Mouse (Mus musculus) monocyte, adult 2 months (primary cell): ENCODE results near the gene Rsg1.

Experiments
- DNase-seq, 2 experiments: peaks; one replicate each; pipeline ENCODE4 v3.0.0; 2022; ENCODE audit warnings: low spot score in 2 of 2, low read depth in 1 of 2

Gene Rsg1

GRCm38 (mm10) chr4:141213770-141214336 lies at the start of gene Rsg1:
Rsg1 (plus strand) TSS chr4:141213956.
- peak; percentile 78 to 83 for DNase-seq

DNA sequence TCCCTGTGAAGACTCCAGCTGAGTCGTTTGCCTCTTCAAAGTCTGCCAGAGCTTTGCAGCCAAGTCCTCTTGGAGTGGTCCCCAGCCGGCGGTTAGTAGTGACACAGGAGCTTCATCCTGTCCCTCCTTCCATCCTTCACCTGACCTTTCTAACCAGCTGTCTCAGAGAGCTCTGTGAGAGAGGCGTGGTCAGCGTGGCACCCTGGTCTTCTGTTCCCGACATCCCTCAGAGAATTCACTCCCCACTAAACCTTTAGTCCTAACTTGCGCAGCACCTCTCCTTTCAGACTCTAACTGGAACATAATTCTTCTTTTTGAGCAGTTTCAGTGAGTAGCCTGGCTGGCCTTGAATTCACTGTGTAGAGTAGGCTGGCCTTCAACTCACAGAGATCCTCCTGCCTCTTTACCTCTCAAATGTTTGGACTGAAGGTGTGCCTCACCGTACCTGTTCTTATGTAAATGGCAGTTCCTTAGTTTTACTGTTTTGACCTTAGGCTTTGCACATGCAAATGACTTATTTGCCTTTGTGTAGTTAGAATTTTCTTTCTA lies 47.9 kb upstream of the Rsg1 start:
- DNase-seq = no peak

DNA sequence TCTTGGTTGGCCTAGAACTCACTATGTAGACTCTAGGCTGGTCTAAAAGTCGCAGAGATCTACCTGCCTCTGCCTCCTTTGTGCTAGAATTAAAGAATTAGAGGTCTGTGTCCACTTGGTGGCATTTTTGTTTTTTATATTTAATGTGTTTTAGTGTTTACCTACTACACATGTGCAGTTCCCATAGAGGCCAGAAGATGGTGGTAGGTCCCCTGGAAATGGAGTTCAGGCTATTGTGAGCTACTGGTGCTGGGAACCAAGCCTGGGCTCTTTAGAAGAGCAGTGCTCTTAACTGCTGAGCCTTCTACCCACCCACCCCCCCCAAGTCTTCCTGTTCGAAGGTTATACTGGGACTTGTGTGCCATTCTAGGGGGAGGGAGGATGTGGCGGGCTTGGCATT lies 46.6 kb upstream of the Rsg1 start:
- no peak for DNase-seq

- DNase-seq = no peak
Measured at GRCm38 (mm10) chr4:141172121-141172520, 41.6 kb upstream of the Rsg1 start.

DNA sequence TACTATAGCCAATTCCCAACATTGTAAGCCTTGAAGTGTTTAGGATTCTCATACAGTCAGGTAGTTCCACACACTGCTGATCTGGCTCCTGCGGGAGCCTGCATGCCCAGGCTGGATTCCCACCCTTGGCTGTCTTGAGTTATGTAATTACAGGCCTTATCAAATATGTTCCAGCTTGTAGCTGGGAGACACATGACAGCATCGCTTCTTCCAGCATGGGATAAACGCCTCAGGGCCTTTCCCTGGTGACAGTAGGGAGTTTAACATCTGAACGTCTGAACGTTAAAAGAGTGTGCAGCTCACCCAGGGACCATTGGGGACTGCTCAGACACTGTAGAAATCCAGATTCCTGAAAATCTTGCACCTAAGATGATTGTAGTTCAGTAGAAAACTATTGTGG lies 38.0 kb upstream of the Rsg1 start:
- DNase-seq = no peak

DNA sequence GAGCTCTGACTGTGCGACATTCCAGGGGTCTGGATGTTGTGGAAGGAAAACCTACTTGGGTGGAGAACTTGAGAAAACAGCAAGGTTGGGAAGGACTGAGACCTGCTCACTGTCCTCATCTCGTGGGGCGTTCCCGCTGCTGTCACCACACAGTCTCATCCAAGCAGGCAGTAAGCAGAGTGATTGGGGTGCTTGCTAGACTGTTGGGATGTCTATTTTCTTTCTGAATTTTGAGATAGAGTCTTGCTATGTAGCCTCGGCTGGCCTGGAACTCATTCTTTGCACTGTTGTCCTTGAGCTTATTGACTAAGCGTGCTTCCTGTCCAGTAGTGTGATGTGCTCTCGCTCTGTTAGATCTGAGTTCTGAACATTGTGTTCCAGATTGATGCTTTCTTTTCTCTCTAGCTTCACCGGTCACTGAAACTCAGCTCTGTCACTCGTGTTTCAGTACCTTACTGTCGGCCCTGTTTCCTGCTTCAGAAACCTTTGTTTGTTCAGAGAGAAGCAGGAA lies 37.4 kb upstream of the Rsg1 start:
- no peak for DNase-seq

GRCm38 (mm10) chr4:141178500-141178899 lies 35.3 kb upstream of the Rsg1 start:
- DNase-seq = no peak

GRCm38 (mm10) chr4:141180831-141181230 lies 32.9 kb upstream of the Rsg1 start:
- DNase-seq = no peak

DNA sequence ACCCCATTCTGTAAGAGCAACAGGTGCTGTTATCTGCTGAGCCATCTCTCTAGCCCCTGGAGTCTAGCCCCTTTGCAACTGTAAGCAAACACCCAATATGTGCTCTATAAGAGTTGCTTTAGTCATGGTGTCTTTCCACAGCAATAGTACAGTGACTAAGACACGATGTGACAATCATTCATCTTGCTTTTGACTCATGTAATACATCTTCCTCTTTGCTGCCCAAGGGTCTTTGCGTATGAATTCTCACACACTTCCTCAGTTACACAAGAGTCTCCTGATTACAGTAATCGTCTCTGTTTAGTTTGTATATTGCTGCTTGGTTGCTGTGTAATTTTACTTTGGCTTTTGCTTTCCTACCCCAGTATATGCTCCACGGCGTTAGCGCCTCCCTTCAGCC lies 31.8 kb upstream of the Rsg1 start:
- peak in 1 of 2 experiments; percentile 10 for DNase-seq

GRCm38 (mm10) chr4:141183932-141184331 lies 29.8 kb upstream of the Rsg1 start:
- DNase-seq = no peak

DNA sequence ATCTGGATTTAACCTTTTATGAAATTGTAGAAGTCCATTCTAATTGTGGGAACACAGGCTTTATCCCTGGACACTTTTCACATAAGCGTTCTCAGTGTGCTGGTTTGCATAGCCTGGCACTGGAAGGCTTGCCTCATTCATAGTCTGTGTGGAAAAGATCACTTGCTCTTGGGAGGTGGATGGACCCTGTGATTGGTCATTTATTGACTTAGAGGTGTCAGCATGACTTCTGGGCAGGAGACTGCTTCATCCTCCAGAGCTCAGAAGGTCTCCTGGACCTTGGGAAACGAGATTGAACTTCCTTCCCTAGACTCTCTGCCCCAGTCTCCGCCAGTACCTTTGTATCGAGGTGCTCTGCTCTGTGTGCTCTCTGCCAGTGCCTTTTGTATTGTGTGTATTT lies 29.3 kb upstream of the Rsg1 start:
- DNase-seq = no peak

DNA sequence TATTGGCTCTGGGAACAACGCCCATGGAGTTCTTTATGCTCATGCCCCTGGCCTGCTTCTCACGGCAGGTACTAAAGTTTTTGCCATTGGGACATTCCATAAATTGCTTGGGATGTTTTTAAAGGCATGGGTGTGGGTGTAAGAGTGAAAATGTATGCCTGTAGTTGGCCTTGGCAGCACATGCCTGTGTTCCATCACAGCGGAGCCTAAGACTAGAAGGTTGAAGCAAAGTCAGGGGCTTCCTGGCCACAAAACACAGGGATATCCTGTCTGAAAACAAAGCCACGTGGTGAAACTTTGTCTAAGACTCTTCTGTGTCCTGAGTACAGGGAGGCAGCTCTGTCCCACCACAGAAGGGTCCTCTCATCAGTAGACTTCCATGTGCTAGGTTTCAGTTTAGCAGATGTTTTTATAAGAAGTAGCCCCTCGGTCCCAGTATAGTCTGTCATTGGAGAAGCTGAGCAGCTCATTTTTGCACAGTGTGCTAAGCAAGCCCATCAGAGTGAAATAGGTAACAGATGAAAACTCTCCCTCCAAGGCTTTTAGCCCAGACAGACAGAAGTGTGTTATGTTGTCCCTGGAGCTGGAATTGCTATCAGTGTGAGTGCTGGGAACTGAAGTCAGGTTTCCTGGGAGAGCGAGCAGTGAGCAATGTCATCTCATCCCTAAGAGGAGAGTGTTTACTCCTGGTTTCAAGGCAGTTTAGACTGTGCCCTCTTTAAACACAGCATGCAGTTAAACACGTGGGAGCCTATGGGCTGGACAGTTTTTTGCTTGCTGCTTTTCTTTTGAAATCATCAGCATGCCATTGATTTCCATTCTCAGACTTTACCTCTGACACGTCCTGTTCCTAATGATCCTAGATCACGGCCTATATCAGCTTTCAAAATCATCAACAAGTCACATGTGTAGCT lies 26.6 kb upstream of the Rsg1 start:
- DNase-seq = no peak

GRCm38 (mm10) chr4:141191294-141191693 lies 22.5 kb upstream of the Rsg1 start:
- no peak for DNase-seq

DNA sequence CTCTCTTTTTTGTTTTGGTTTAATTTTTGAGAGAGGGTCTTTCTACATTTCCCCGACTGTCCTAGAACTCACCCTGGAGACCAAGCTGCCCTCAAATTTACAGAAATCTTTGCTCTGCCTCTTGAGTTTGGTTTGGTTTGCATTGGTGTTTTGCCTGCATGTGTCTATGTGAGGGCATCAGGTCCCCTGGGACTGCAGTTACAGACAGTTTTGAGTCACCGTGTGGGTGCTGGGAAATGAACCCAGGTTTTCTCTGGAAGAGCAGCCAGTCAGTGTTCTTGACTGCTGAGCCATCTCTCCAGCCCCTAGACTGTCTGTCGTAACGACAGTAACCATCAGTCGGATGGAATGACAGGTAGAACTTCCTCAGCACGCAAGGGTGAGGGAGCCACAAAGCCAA lies 19.2 kb upstream of the Rsg1 start:
- DNase-seq = no peak

GRCm38 (mm10) chr4:141196981-141197685 lies 16.6 kb upstream of the Rsg1 start:
- no peak for DNase-seq

DNA sequence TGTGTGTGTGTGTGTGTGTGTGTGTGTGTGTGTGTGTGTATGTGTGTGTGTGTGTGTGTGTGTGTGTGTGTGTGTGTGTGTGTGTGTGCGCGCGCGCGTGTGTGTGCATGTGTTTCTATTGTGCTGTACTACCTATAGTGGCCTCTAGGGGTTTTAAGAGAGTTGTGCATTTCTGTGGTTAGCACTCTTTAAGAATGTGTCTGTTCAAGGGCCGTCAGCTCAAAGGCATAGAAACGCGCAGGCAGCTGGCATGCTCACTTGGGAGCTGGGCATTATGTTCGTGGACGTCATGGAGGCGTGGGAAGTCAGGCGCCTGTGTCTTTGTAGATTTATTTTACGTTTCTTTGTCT lies 16.1 kb upstream of the Rsg1 start:
- no peak for DNase-seq

DNA sequence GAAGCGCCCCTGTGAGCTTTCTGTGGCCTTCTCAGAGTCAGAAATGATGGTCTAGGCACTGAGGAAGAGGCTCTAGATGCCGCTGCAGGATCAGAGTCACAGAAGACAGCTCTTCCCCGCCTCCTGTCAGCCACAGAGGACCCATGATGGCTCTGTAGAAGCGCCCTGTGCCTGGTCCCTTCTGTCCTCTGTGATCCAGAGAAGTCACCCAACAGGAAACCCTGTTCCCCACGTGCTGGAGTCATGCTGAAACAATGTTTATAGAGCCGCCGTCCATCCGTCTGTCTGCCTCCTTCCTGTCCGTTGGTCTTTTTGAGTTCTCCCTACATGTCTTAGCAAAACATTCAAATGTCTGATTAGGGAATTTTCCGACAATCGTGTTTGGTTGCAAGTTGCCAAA lies 12.8 kb upstream of the Rsg1 start:
- no peak for DNase-seq

DNA sequence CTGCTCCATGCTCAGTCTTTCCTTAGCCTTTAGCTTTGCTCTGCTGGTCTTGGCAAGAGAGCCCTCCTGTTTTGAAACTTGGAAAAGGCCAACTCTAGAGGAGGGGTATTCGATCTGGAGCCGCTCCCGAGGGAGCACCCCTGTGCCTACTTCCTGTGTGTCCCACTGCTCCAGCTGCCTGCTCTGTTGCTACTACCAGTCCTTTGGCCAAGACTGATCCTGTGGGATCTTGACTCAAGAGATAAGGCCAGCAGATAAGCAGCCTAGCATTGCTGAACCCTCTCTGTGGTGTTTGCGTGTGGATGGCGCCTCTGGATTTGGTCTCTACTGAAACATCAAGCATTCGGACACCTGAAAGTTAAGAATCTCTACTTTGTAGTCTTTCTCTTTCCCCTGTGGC lies 11.6 kb upstream of the Rsg1 start:
- DNase-seq = no peak

DNA sequence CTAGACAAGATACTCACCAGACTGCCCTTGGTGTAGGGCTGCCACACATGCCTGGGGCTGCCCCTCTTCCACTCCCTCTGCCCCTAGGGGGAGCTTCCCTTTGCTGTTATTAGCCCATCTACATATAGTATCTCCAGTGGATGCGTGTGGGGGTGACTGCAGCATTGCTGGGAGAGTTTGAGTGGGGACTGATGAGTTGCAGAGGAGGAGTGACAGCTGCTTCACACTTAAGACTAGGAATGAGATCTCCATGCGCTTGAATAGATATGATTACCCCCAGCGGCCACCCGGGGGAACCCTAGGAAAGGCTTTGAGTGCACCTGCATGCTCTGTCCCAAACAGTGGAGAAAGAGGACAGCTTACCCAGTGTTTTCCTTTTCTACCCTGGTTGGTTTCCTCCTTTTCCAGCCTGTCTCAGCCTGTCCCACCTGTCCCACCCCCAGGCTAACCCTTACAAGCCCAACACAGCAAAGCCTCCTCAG lies 9.1 kb upstream of the Rsg1 start:
- no peak for DNase-seq

DNA sequence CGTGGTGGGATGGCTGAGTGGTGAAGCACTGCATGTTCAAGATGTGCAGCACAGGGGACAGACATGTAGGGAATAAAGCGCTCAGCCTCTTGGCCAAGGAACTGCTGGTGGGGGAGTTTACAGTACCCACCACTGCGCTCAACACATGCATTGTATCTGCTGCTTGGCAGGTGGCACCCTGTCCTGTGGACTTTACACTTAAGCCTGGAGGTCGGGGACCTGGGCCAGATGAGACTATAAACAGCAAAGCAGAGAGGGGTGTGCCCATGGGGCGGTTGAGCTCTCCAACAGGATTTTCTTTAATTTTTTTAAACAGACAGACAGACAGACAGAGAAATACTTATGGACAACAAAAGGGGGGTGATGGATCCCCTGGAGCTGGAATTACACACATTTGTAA lies 6.7 kb upstream of the Rsg1 start:
- DNase-seq = no peak

DNA sequence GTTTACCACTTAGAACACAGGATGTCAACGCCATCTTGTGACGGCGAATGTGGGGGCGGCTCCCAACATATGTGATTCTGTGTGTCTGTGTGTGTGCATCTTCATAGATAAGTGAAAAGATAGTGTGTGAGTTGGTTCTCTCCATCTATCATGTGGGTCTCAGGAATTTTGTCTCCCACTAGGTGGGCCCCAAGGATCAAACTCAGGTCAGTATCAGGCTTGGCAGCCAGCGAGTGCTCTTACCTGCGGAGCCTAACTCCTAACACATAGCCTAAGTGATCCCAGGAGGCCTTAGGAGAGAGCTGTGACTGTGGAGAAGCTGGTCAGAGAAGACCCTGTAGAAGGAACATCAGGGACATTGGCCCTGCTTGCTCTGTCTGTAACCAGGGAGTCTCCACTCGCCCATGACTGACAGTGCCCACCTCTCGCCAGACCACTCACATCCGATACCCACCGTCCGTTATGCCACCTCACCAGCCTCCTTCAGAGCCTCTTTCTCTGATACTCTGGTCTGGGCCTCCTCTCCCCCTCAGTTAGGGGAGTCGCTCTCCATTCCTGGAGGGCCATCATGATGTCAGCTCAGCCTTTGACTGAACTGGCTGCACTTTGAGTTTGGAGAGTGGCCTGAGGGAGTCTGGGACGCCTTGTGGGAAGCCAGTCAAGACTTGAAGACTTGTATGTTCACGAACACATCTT lies 3.1 kb upstream of the Rsg1 start:
- DNase-seq = no peak
